Mouse (Mus musculus) liver, postnatal 0 days (tissue): ENCODE measurements at regions not wholly inside any gene's neighbourhood (a gene's known extent, or its start where the extent isn't known, plus 50 kb on each side); places are given as distances from the start of the nearest gene placed in this dataset.

ENCODE experiments used
- CTCF ChIP-seq: sonication (generic); IDR thresholded peaks from 2 replicates; pipeline ENCODE4 v1.5.1; 2016; ENCODE audit warnings: antibody characterized with exemption, low read depth
- EP300 ChIP-seq: IDR thresholded peaks from 2 replicates; pipeline ENCODE4 v1.6.1; 2016; ENCODE audit warnings: antibody characterized with exemption, low read depth, mild to moderate bottlenecking

GRCm38 (mm10) chr11:90132579-90132978, 54.9 kb upstream of the Gm45716 start:
- TF ChIP-seq CTCF (no peak), EP300 (0 out of 2 replicates have a peak, but pooled peaks have one; percentile 7)
